Mouse (Mus musculus): ENCODE data around the gene Pum1. TPM values are rescaled to one million over a fixed set of nuclear protein-coding genes. Genes with fewer than 3 reads are reported as not detected.

Gene Pum1
- polyA plus RNA-seq (2015; fragmentation: Illumina TruSeq; extraction: RNeasy Lipid Tissue Mini Kit (QIAGEN cat#74804); ENCODE audit: low read depth, low replicate concordance): 41.0 TPM

DNA sequence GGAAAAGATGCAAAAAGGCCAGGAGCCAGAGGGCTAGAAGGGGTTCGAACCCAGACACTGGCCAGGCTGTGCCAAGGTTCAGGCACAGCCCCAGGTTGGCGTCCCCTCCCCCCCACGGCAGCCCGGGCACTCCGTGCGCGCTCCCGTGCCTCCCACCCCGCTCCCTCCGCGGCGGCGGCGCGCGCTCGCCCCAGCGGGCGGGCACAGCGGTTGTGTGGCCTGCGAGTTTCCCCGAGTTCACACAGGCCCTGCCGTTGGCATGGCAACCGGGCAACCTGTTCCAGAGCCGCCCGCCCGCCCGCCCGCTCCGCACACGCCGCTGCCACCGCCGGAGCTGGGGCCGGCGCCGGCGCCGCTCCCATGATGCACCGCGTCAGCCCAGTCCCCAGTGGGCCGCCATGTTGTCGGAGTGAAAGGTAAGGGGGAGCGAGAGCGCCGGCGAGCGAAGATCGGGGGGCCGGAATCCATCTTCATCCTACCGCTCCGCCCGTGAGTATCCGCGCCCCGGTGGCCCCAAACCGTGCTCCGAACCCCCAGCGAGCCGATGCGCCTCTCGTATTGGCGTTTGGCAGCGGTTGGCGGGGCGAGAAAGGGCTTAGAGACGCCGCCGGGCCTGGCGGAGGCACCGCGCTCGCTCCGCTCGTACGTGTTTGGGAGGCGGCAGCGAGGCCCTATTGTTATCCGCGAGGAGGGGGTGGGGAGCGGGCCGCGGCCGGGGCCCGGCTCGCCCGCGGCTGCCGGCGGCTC, at the start of gene Pum1:
Gene Pum1, plus strand, starts transcription at position 343 of the 747 bp plus-strand sequence.

DNA sequence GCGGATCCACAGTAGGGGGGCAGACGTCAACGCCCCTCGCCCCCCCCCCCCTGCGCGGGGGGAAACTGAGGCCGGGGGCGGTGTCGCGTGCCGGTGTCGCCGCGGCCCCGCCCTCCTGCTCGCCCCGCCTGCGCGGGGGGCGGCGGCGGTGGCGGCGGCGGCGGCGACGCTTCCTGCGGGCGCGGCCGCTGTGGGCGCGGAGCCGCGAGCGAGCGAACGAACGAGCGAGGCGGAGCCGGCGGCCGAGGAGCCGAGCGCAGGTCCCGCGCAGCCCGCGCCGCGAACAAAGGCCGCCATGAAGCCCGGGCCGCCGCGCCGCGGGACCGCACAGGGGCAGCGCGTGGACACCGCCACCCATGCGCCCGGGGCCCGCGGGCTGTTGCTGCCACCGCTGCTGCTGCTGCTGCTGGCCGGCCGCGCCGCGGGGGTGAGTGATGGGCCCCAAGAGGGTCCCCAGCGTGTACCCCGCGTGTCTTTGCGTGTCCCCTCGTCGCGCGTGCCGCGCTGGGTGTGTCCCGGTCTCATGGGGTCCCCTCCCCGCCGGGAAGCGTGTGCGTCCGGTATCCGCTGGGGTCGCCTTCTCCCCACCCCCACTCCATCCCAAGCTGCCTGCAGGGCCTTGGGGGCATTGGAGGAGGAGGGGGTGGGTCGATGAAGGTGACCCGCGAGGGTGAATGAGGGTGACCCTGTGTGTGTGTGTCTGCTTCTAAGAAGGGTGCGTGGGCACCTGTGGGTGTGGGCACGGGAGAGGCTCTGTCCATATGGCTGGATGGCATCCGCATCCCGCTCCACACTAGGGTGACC, 129.5 kb downstream of the Pum1 start, which contains the start of gene Sdc3:
Gene Sdc3, plus strand, starts transcription at position 162 of the 804 bp plus-strand sequence.

Other genes starting within 250 kb of the Pum1 start
- gene Nkain1, start 89.1 kb upstream of the Pum1 start, polyA plus RNA-seq (2015; fragmentation: Illumina TruSeq; extraction: RNeasy Lipid Tissue Mini Kit (QIAGEN cat#74804); ENCODE audit: low read depth, low replicate concordance): 44.7 TPM
- gene Sdc3, start 129.2 kb downstream of the Pum1 start, polyA plus RNA-seq (2015; fragmentation: Illumina TruSeq; extraction: RNeasy Lipid Tissue Mini Kit (QIAGEN cat#74804); ENCODE audit: low read depth, low replicate concordance): 97.2 TPM
- 30.6 TPM for gene Laptm5, start 249.8 kb downstream of the Pum1 start, polyA plus RNA-seq (2015; fragmentation: Illumina TruSeq; extraction: RNeasy Lipid Tissue Mini Kit (QIAGEN cat#74804); ENCODE audit: low read depth, low replicate concordance)

Data from brain, adult 10 weeks (tissue).